Mouse (Mus musculus): ENCODE data around the gene Dpm3. TPM values are rescaled to one million over a fixed set of nuclear protein-coding genes. Genes with fewer than 3 reads are reported as not detected.

The Dpm3 gene
- polyA plus RNA-seq, 1 experiment: 222 TPM

DNA sequence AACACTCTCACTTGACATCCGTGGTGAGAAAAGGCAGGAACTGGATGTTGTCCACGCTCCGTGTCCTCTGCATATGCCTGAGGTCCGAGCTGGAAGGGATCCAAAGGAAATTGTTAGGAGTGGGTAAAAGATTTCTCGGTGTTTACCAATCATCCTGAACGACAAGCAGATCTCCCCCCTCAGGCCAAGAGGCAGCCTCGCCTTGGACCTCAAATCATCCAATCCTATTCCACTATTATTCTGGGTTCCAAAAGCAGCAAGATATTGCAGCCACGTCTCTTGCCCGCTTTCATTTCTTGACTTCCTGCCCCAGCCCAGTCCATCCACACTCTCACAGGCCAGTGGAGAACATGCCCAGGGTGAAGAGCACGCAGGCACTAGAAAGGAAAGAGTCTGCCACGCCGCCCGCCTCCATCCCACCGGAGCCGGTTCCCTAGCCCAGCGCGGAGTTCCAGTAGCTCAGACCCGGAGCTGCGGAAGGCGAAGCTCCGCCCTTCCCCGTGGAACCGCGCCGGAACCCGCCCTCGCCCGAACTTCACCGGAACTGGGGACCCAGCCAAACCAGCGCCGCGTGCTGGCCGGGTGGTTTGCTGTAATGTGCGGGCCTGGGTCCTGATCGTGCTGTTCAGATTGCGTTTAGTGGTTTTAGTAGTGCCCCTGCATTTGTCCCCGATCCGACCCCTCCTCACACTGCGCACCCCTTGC is 11.0 kb downstream of the Dpm3 start, which contains the start of gene Slc50a1:
TSS of gene Slc50a1 (minus strand) at position 520 of the 705 bp plus-strand sequence.
- Histone ChIP-seq H3K79me2 (ENCODE audit: control insufficient read depth, insufficient read depth) (peaks cover 19% of the 10 kb centered on the region), H3K4me2 (ENCODE audit: low read depth) (peak within 1 kb of the TSS; percentile 96), H3K4me3 (peak within 1 kb of the TSS; percentile 55), H3K36me3 (ENCODE audit: control insufficient read depth, insufficient read depth) (peaks cover 5% of the 10 kb centered on the region), H3ac (ENCODE audit: control insufficient read depth, insufficient read length) (peak within 1 kb of the TSS; percentile 15), H3K27me3 (ENCODE audit: control insufficient read depth, insufficient read depth, insufficient read length) (no peaks in the 10 kb centered on the region)
- TF ChIP-seq TCF3 (IDR thresholded peaks at IDR 0.05; ENCODE audit: insufficient read length, low read depth) (no peak), POLR2A (IDR thresholded peaks at IDR 0.05; ENCODE audit: insufficient read length, low read depth) (peak; percentile 81), MYOG (IDR thresholded peaks at IDR 0.05; ENCODE audit: control insufficient read depth in 1 of 3, insufficient read depth in 1 of 3, insufficient read length in 2 of 3, low read depth in 2 of 3) (peak in 1 of 3 experiments; percentile 7), REST (IDR thresholded peaks at IDR 0.05; ENCODE audit: insufficient read depth, insufficient read length) (no peak), CEBPB (IDR thresholded peaks at IDR 0.05; ENCODE audit: insufficient read depth, poor library complexity, severe bottlenecking) (no peak), POLR2AphosphoS2 (IDR thresholded peaks at IDR 0.05; ENCODE audit: insufficient read length, low read depth) (peak; percentile 86), SRF (IDR thresholded peaks at IDR 0.05; ENCODE audit: control insufficient read depth, insufficient read length, low read depth) (no peak), MAX (IDR thresholded peaks at IDR 0.05; ENCODE audit: low read depth) (no peak), TCF12 (IDR thresholded peaks at IDR 0.05; ENCODE audit: insufficient read depth, poor library complexity, severe bottlenecking) (no peak), USF1 (IDR thresholded peaks at IDR 0.05; ENCODE audit: low read depth) (no peak)

GRCm38 (mm10) chr3:89270891-89271290 is 11.7 kb downstream of the Dpm3 start:
- H3K4me2 ChIP-seq (ENCODE audit: low read depth): peak overlapping the region; percentile 96
- peak in 2 of 3 experiments; percentile 2 to 35 for TF ChIP-seq MYOD1 (IDR thresholded peaks at IDR 0.05; ENCODE audit: control insufficient read depth in 1 of 3, insufficient read length in 2 of 3, low read depth in 2 of 3)
- no peak for TF ChIP-seq CEBPB (IDR thresholded peaks at IDR 0.05; ENCODE audit: insufficient read depth, poor library complexity, severe bottlenecking)
- no peak for TF ChIP-seq USF1 (IDR thresholded peaks at IDR 0.05; ENCODE audit: low read depth)
- no peak for TF ChIP-seq E2F4 (IDR thresholded peaks at IDR 0.05; ENCODE audit: insufficient read depth)
- TF ChIP-seq MYOG (IDR thresholded peaks at IDR 0.05; ENCODE audit: control insufficient read depth in 1 of 3, insufficient read depth in 1 of 3, insufficient read length in 2 of 3, low read depth in 2 of 3): peak in 1 of 3 experiments; percentile 32
- H3K36me3 ChIP-seq (ENCODE audit: control insufficient read depth, insufficient read depth): peaks cover 6% of the 10 kb centered on the region
- peak overlapping the region; percentile 15 for H3ac ChIP-seq (ENCODE audit: control insufficient read depth, insufficient read length)
- peaks cover 19% of the 10 kb centered on the region for H3K79me2 ChIP-seq (ENCODE audit: control insufficient read depth, insufficient read depth)
- no peaks in the 10 kb centered on the region for H3K27me3 ChIP-seq (ENCODE audit: control insufficient read depth, insufficient read depth, insufficient read length)
- peak overlapping the region; percentile 55 for H3K4me3 ChIP-seq

- Histone ChIP-seq H3K79me2 (ENCODE audit: control insufficient read depth, insufficient read depth) (peaks cover 19% of the 10 kb centered on the region), H3ac (ENCODE audit: control insufficient read depth, insufficient read length) (no peak overlapping the region), H3K36me3 (ENCODE audit: control insufficient read depth, insufficient read depth) (peaks cover 6% of the 10 kb centered on the region), H3K4me2 (ENCODE audit: low read depth) (no peak overlapping the region), H3K4me3 (no peak overlapping the region), H3K27me3 (ENCODE audit: control insufficient read depth, insufficient read depth, insufficient read length) (no peaks in the 10 kb centered on the region)
- TF ChIP-seq E2F4 (IDR thresholded peaks at IDR 0.05; ENCODE audit: insufficient read depth): no peak
- TF ChIP-seq POLR2A (IDR thresholded peaks at IDR 0.05; ENCODE audit: insufficient read length, low read depth): no peak
- TF ChIP-seq SRF (IDR thresholded peaks at IDR 0.05; ENCODE audit: control insufficient read depth, insufficient read length, low read depth): no peak
- no peak for TF ChIP-seq MYOD1 (IDR thresholded peaks at IDR 0.05; ENCODE audit: control insufficient read depth in 1 of 3, insufficient read length in 2 of 3, low read depth in 2 of 3)
- no peak for TF ChIP-seq USF1 (IDR thresholded peaks at IDR 0.05; ENCODE audit: low read depth)
- TF ChIP-seq TCF3 (IDR thresholded peaks at IDR 0.05; ENCODE audit: insufficient read length, low read depth): no peak
- no peak for TF ChIP-seq POLR2AphosphoS2 (IDR thresholded peaks at IDR 0.05; ENCODE audit: insufficient read length, low read depth)
- TF ChIP-seq TCF12 (IDR thresholded peaks at IDR 0.05; ENCODE audit: insufficient read depth, poor library complexity, severe bottlenecking): no peak
- no peak for TF ChIP-seq MAX (IDR thresholded peaks at IDR 0.05; ENCODE audit: low read depth)
- TF ChIP-seq REST (IDR thresholded peaks at IDR 0.05; ENCODE audit: insufficient read depth, insufficient read length): no peak
- no peak for TF ChIP-seq CEBPB (IDR thresholded peaks at IDR 0.05; ENCODE audit: insufficient read depth, poor library complexity, severe bottlenecking)
- TF ChIP-seq MYOG (IDR thresholded peaks at IDR 0.05; ENCODE audit: control insufficient read depth in 1 of 3, insufficient read depth in 1 of 3, insufficient read length in 2 of 3, low read depth in 2 of 3): no peak
Measured at GRCm38 (mm10) chr3:89271760-89272159, 12.6 kb downstream of the Dpm3 start.

GRCm38 (mm10) chr3:89276061-89276460 is 16.9 kb downstream of the Dpm3 start:
- Histone ChIP-seq H3K4me2 (ENCODE audit: low read depth) (no peak overlapping the region), H3K27me3 (ENCODE audit: control insufficient read depth, insufficient read depth, insufficient read length) (no peaks in the 10 kb centered on the region), H3K79me2 (ENCODE audit: control insufficient read depth, insufficient read depth) (no peaks in the 10 kb centered on the region), H3K36me3 (ENCODE audit: control insufficient read depth, insufficient read depth) (peaks cover 6% of the 10 kb centered on the region), H3ac (ENCODE audit: control insufficient read depth, insufficient read length) (no peak overlapping the region), H3K4me3 (no peak overlapping the region)
- TF ChIP-seq TCF12 (IDR thresholded peaks at IDR 0.05; ENCODE audit: insufficient read depth, poor library complexity, severe bottlenecking): no peak
- TF ChIP-seq SRF (IDR thresholded peaks at IDR 0.05; ENCODE audit: control insufficient read depth, insufficient read length, low read depth): no peak
- no peak for TF ChIP-seq TCF3 (IDR thresholded peaks at IDR 0.05; ENCODE audit: insufficient read length, low read depth)
- TF ChIP-seq MYOD1 (IDR thresholded peaks at IDR 0.05; ENCODE audit: control insufficient read depth in 1 of 3, insufficient read length in 2 of 3, low read depth in 2 of 3): no peak
- no peak for TF ChIP-seq MYOG (IDR thresholded peaks at IDR 0.05; ENCODE audit: control insufficient read depth in 1 of 3, insufficient read depth in 1 of 3, insufficient read length in 2 of 3, low read depth in 2 of 3)
- TF ChIP-seq REST (IDR thresholded peaks at IDR 0.05; ENCODE audit: insufficient read depth, insufficient read length): no peak
- TF ChIP-seq USF1 (IDR thresholded peaks at IDR 0.05; ENCODE audit: low read depth): no peak
- no peak for TF ChIP-seq CEBPB (IDR thresholded peaks at IDR 0.05; ENCODE audit: insufficient read depth, poor library complexity, severe bottlenecking)
- TF ChIP-seq POLR2AphosphoS2 (IDR thresholded peaks at IDR 0.05; ENCODE audit: insufficient read length, low read depth): no peak
